Mouse (Mus musculus) heart, embryonic 10.5 days (tissue): ENCODE measurements at regions not wholly inside any gene's neighbourhood (a gene's known extent, or its start where the extent isn't known, plus 50 kb on each side); places are given as distances from the start of the nearest gene placed in this dataset.

Experiments used
- DNase-seq: peaks from one replicate; pipeline ENCODE4 v3.0.0-alpha.2; 2017; ENCODE audit warnings: low spot score
- H3K27ac ChIP-seq: fragments of 300-500 bp; sonication (generic); 2 replicates; pipeline ENCODE4 v1.5.1; 2016; ENCODE audit warnings: mild to moderate bottlenecking
- H3K27me3 ChIP-seq: fragments of 300-500 bp; sonication (generic); 2 replicates; pipeline ENCODE4 v1.6.1; 2016; ENCODE audit warnings: mild to moderate bottlenecking; ENCODE audit not compliant: poor library complexity, insufficient read depth, severe bottlenecking
- H3K36me3 ChIP-seq: fragments of 300-500 bp; sonication (generic); 2 replicates; pipeline ENCODE4 v1.6.1; 2016; ENCODE audit warnings: mild to moderate bottlenecking, moderate library complexity
- H3K4me1 ChIP-seq: fragments of 300-500 bp; sonication (generic); 2 replicates; pipeline ENCODE4 v1.6.1; 2016; ENCODE audit warnings: mild to moderate bottlenecking
- H3K4me3 ChIP-seq: fragments of 300-500 bp; sonication (generic); 2 replicates; pipeline ENCODE4 v1.5.1; 2016; ENCODE audit warnings: mild to moderate bottlenecking, moderate library complexity
- H3K9me3 ChIP-seq: fragments of 300-500 bp; sonication (generic); 2 replicates; pipeline ENCODE4 v1.6.1; 2016; ENCODE audit warnings: mild to moderate bottlenecking, moderate library complexity
- WGBS: fragments of 180-500 bp; shearing (Covaris S2); methylation state at CpG from one replicate; pipeline ENCODE4 v1.1.7; 2016; 5-methylcytosine and 5-hydroxymethylcytosine counted together

GRCm38 (mm10) chr2:28364623-28365022, 82.0 kb upstream of the Ppp1r26 start:
- H3K27ac ChIP-seq: no peak overlapping the region

GRCm38 (mm10) chr2:28365756-28366155, 80.8 kb upstream of the Ppp1r26 start:
- 85% methylated on average over 5 of the region's 5 CpGs for WGBS

More at GRCm38 (mm10) chr2:28364623-28365022, 82.0 kb upstream of the Ppp1r26 start:
- H3K4me3 ChIP-seq: no peak overlapping the region
- H3K27me3 ChIP-seq: no peaks in the 10 kb centered on the region
- DNase-seq: no peak
- H3K36me3 ChIP-seq: no peaks in the 10 kb centered on the region
- WGBS: 69% methylated on average over 3 of the region's 3 CpGs
- 0 out of 2 replicates have a peak, but pooled peaks cover 2% of the 10 kb centered on the region for H3K9me3 ChIP-seq
- H3K4me1 ChIP-seq: peaks cover 5% of the 10 kb centered on the region; the same call in 1 of the 2 replicates

GRCm38 (mm10) chr2:28374838-28375237, 71.8 kb upstream of the Ppp1r26 start:
- H3K9me3 ChIP-seq: no peaks in the 10 kb centered on the region
- 17% methylated on average over 3 of the region's 3 CpGs for WGBS
- H3K4me1 ChIP-seq: peaks cover 33% of the 10 kb centered on the region
- H3K27me3 ChIP-seq: no peaks in the 10 kb centered on the region
- H3K27ac ChIP-seq: no peak overlapping the region
- H3K36me3 ChIP-seq: no peaks in the 10 kb centered on the region
- H3K4me3 ChIP-seq: no peak overlapping the region
- peak; percentile 81 for DNase-seq

More at GRCm38 (mm10) chr2:28365756-28366155, 80.8 kb upstream of the Ppp1r26 start:
- Histone ChIP-seq H3K27ac (no peak overlapping the region), H3K36me3 (no peaks in the 10 kb centered on the region), H3K9me3 (0 out of 2 replicates have a peak, but pooled peaks cover 2% of the 10 kb centered on the region), H3K4me1 (peaks cover 15% of the 10 kb centered on the region), H3K27me3 (no peaks in the 10 kb centered on the region), H3K4me3 (no peak overlapping the region)
- DNase-seq: no peak

- H3K4me3 ChIP-seq: 0 out of 2 replicates have a peak overlapping the region, but pooled peaks have one; percentile 13
- DNase-seq: peak; percentile 92
Measured at GRCm38 (mm10) chr2:28377948-28378822, 68.4 kb upstream of the Ppp1r26 start.

GRCm38 (mm10) chr2:28382051-28382802, 64.4 kb upstream of the Ppp1r26 start:
- H3K9me3 ChIP-seq: no peaks in the 10 kb centered on the region
- WGBS: 90% methylated on average over 12 of the region's 12 CpGs
- no peak overlapping the region for H3K27ac ChIP-seq
- H3K27me3 ChIP-seq: peaks cover 14% of the 10 kb centered on the region; the same call in 1 of the 2 replicates
- DNase-seq: no peak
- H3K4me1 ChIP-seq: peaks cover 22% of the 10 kb centered on the region
- H3K36me3 ChIP-seq: no peaks in the 10 kb centered on the region
- H3K4me3 ChIP-seq: no peak overlapping the region

More at GRCm38 (mm10) chr2:28377948-28378822, 68.4 kb upstream of the Ppp1r26 start:
- 51% methylated on average over 9 of the region's 9 CpGs for WGBS
- Histone ChIP-seq H3K4me1 (peaks cover 23% of the 10 kb centered on the region), H3K27ac (peak overlapping the region; percentile 63), H3K36me3 (no peaks in the 10 kb centered on the region), H3K9me3 (no peaks in the 10 kb centered on the region), H3K27me3 (peaks cover 13% of the 10 kb centered on the region; the same call in 1 of the 2 replicates)

- DNase-seq: no peak
- no peaks in the 10 kb centered on the region for H3K36me3 ChIP-seq
- H3K4me1 ChIP-seq: peaks cover 7% of the 10 kb centered on the region; the same call in 1 of the 2 replicates
- 77% methylated on average over 8 of the region's 8 CpGs for WGBS
- no peak overlapping the region for H3K27ac ChIP-seq
- no peak overlapping the region for H3K4me3 ChIP-seq
- peaks cover 18% of the 10 kb centered on the region for H3K27me3 ChIP-seq
- no peaks in the 10 kb centered on the region for H3K9me3 ChIP-seq
Measured at GRCm38 (mm10) chr2:28384875-28385274, 61.7 kb upstream of the Ppp1r26 start.

- Histone ChIP-seq H3K36me3 (no peaks in the 10 kb centered on the region), H3K4me1 (0 out of 2 replicates have a peak, but pooled peaks cover 4% of the 10 kb centered on the region), H3K9me3 (no peaks in the 10 kb centered on the region), H3K27ac (no peak overlapping the region), H3K27me3 (peaks cover 5% of the 10 kb centered on the region), H3K4me3 (no peak overlapping the region)
- 75% methylated on average over 1 of the region's 1 CpGs for WGBS
- no peak for DNase-seq
Measured at GRCm38 (mm10) chr2:28386784-28387183, 59.8 kb upstream of the Ppp1r26 start.

GRCm38 (mm10) chr2:28387422-28387836, 59.2 kb upstream of the Ppp1r26 start:
- Histone ChIP-seq H3K27me3 (peaks cover 5% of the 10 kb centered on the region), H3K4me3 (no peak overlapping the region), H3K36me3 (no peaks in the 10 kb centered on the region), H3K9me3 (no peaks in the 10 kb centered on the region), H3K27ac (no peak overlapping the region), H3K4me1 (0 out of 2 replicates have a peak, but pooled peaks cover 4% of the 10 kb centered on the region)
- no peak for DNase-seq
- WGBS: 34% methylated on average over 6 of the region's 6 CpGs

GRCm38 (mm10) chr2:28387926-28388325, 58.7 kb upstream of the Ppp1r26 start:
- Histone ChIP-seq H3K4me1 (0 out of 2 replicates have a peak, but pooled peaks cover 4% of the 10 kb centered on the region), H3K36me3 (no peaks in the 10 kb centered on the region), H3K27ac (no peak overlapping the region), H3K27me3 (peaks cover 5% of the 10 kb centered on the region), H3K9me3 (no peaks in the 10 kb centered on the region), H3K4me3 (no peak overlapping the region)
- WGBS: 79% methylated on average over 4 of the region's 4 CpGs
- DNase-seq: no peak

- H3K27me3 ChIP-seq: peaks cover 5% of the 10 kb centered on the region
- H3K4me1 ChIP-seq: 0 out of 2 replicates have a peak, but pooled peaks cover 4% of the 10 kb centered on the region
- no peak for DNase-seq
- 72% methylated on average over 5 of the region's 5 CpGs for WGBS
- H3K36me3 ChIP-seq: no peaks in the 10 kb centered on the region
- H3K27ac ChIP-seq: no peak overlapping the region
- H3K4me3 ChIP-seq: no peak overlapping the region
- H3K9me3 ChIP-seq: no peaks in the 10 kb centered on the region
Measured at GRCm38 (mm10) chr2:28389703-28390102, 56.9 kb upstream of the Ppp1r26 start.

- peaks cover 16% of the 10 kb centered on the region; the same call in 1 of the 2 replicates for H3K27me3 ChIP-seq
- no peaks in the 10 kb centered on the region for H3K36me3 ChIP-seq
- WGBS: 82% methylated on average over 6 of the region's 6 CpGs
- DNase-seq: no peak
- no peak overlapping the region for H3K4me3 ChIP-seq
- H3K9me3 ChIP-seq: no peaks in the 10 kb centered on the region
- peaks cover 4% of the 10 kb centered on the region; the same call in 1 of the 2 replicates for H3K4me1 ChIP-seq
- H3K27ac ChIP-seq: no peak overlapping the region
Measured at GRCm38 (mm10) chr2:28395391-28395790, 51.2 kb upstream of the Ppp1r26 start.
